Mouse (Mus musculus): ENCODE data around the gene Gpatch2. TPM values are rescaled to one million over a fixed set of nuclear protein-coding genes. Genes with fewer than 3 reads are reported as not detected.

Gpatch2 gene
- polyA plus RNA-seq, 1 experiment from 2014 or later, result 21.9 TPM

DNA sequence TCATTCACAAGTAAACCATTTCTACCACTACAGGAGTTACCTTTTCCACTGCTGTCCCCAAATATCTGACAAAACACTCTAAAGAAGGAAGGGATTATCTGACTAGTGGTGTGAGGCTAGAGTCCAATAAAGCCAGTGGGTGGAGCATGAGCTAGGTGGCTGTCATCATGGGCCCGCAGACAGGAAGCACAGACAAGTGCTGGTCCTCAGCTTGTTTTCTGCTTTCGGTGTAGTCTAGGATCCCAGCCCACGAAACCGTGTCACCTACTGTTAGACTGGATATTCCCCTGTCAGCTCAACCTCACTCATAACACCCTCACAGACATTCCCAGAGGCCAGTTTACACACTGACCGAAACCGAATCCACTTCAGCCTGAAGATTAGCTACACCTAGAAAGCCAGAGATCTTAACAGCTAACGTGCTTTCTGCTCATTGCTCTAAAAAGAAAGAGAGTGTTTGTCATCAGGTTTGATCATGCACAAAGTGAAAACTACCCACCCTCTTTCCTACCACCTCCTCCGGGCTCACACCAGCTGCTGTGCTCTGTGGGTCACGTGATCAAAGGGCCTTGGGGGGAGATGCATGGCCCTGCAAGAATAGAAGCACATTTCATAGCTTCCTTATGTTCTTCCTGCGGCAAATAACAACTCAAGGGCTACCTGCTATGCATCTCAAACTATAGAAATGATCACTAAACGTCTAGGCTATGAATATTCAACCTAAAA lies 161.8 kb downstream of the Gpatch2 start:
- no peak for ATAC-seq (ENCODE audit: low FRiP score, low TSS enrichment)
- H3K27me3 ChIP-seq (ENCODE audit: control insufficient read depth, insufficient read depth, low read length), result no peaks in the 10 kb centered on the region
- 78% methylated on average over 11 of the region's 11 CpGs for WGBS
- no peak overlapping the region for H3K27ac ChIP-seq (replicated peaks; ENCODE audit: low read depth, low read length)
- no peak overlapping the region for H3K9ac ChIP-seq (replicated peaks; ENCODE audit: low read length)
- H3K4me1 ChIP-seq (ENCODE audit: control insufficient read depth, insufficient read depth, low read length), result peaks cover 11% of the 10 kb centered on the region
- H3K4me3 ChIP-seq (replicated peaks; ENCODE audit: low read depth, low read length), result no peak overlapping the region
- no peaks in the 10 kb centered on the region for H3K9me3 ChIP-seq (ENCODE audit: control insufficient read depth, low read length)
- no peak overlapping the region for H3K4me2 ChIP-seq (ENCODE audit: low read length)
- H3K36me3 ChIP-seq (ENCODE audit: control insufficient read depth, insufficient read depth, low read length), result no peaks in the 10 kb centered on the region
- no peak for DNase-seq

DNA sequence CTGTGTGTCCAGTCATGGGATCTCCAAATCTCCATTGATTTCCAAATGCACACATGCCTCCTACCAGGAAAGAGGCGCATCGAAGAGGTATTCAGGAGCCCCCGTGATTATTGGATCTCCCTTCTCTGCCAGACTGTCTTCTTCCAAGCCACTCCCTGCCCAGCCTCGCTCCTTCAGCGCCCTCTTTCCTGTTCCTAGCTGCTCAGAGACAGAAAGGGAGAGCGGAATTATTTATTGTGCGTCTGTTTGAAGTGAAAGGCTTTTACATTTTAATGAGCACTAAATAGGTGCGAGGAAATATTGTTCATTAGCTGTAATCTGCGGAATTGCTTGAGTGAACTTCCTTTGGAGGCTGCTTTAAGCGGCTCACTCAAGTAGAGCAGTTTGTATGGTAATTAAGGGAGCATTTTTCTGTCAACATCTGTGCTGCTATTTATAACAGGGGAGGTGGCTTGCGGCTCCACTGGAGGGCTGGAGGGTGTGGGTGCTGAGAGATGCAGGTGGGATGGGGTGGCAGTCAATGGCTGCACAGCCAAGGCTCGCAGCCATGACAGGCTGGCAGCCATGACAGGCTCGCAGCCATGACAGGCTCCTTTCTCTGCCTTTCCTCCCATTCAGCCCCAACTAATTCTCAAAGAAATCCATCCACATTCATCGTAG lies 162.7 kb downstream of the Gpatch2 start:
- ATAC-seq (ENCODE audit: low FRiP score, low TSS enrichment), result no peak
- Histone ChIP-seq H3K27ac (replicated peaks; ENCODE audit: low read depth, low read length) (peak overlapping the region; percentile 61), H3K36me3 (ENCODE audit: control insufficient read depth, insufficient read depth, low read length) (no peaks in the 10 kb centered on the region), H3K4me2 (ENCODE audit: low read length) (peak overlapping the region; percentile 24), H3K4me3 (replicated peaks; ENCODE audit: low read depth, low read length) (no peak overlapping the region), H3K27me3 (ENCODE audit: control insufficient read depth, insufficient read depth, low read length) (no peaks in the 10 kb centered on the region), H3K4me1 (ENCODE audit: control insufficient read depth, insufficient read depth, low read length) (peaks cover 11% of the 10 kb centered on the region), H3K9me3 (ENCODE audit: control insufficient read depth, low read length) (no peaks in the 10 kb centered on the region), H3K9ac (replicated peaks; ENCODE audit: low read length) (no peak overlapping the region)
- 47% methylated on average over 14 of the region's 14 CpGs for WGBS
- peak; percentile 45 for DNase-seq

DNA sequence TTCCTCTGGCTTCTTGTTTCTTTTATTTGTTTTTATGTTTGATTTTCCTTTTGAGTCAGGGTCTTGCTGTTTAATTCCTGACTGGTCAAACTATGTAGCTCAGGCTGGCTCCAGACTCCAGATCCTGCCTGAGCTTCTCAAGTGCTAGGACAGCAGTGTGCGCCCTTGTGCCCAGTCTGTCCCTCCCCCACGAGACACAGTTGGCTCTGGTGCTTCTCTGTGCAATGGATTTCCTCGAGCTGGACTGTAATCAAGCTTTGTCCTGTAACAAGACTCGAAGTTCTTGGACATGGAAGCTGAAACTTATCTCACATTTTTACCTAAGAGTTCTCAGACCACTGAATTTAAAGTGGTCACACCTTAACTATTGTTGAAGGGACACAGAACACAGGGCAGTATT lies 174.2 kb downstream of the Gpatch2 start:
- no peak overlapping the region for H3K4me2 ChIP-seq (ENCODE audit: low read length)
- ATAC-seq (ENCODE audit: low FRiP score, low TSS enrichment), result no peak
- H3K4me3 ChIP-seq (replicated peaks; ENCODE audit: low read depth, low read length), result no peak overlapping the region
- no peaks in the 10 kb centered on the region for H3K27me3 ChIP-seq (ENCODE audit: control insufficient read depth, insufficient read depth, low read length)
- H3K4me1 ChIP-seq (ENCODE audit: control insufficient read depth, insufficient read depth, low read length), result no peaks in the 10 kb centered on the region
- no peaks in the 10 kb centered on the region for H3K9me3 ChIP-seq (ENCODE audit: control insufficient read depth, low read length)
- H3K36me3 ChIP-seq (ENCODE audit: control insufficient read depth, insufficient read depth, low read length), result no peaks in the 10 kb centered on the region
- no peak overlapping the region for H3K27ac ChIP-seq (replicated peaks; ENCODE audit: low read depth, low read length)
- WGBS, result 86% methylated on average over 4 of the region's 4 CpGs
- DNase-seq, result no peak
- no peak overlapping the region for H3K9ac ChIP-seq (replicated peaks; ENCODE audit: low read length)

DNA sequence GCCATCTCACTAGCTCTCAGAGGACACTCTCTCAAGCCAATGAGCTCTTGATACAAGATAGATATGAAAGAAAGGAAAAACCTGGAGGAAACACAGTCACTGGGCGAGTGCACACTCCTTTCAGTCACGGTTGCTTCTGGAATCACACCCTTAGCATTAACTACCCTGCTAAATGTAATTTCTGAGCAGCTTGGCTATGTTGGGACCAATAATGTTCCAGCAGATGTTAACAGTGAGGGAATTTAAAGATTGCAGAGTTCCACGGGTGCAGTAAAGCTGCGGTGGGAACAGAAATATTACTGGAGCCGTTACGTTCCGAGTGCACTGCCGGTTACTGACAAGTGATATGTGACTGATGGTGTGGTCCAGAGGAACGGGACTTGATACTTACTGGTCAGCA lies 185.5 kb downstream of the Gpatch2 start:
- WGBS, result 94% methylated on average over 9 of the region's 9 CpGs
- DNase-seq (no peak), ATAC-seq (ENCODE audit: low FRiP score, low TSS enrichment) (no peak)
- Histone ChIP-seq H3K4me2 (ENCODE audit: low read length) (no peak overlapping the region), H3K27me3 (ENCODE audit: control insufficient read depth, insufficient read depth, low read length) (no peaks in the 10 kb centered on the region), H3K4me3 (replicated peaks; ENCODE audit: low read depth, low read length) (no peak overlapping the region), H3K9me3 (ENCODE audit: control insufficient read depth, low read length) (no peaks in the 10 kb centered on the region), H3K27ac (replicated peaks; ENCODE audit: low read depth, low read length) (no peak overlapping the region), H3K4me1 (ENCODE audit: control insufficient read depth, insufficient read depth, low read length) (no peaks in the 10 kb centered on the region), H3K9ac (replicated peaks; ENCODE audit: low read length) (no peak overlapping the region), H3K36me3 (ENCODE audit: control insufficient read depth, insufficient read depth, low read length) (no peaks in the 10 kb centered on the region)

Other genes starting within 250 kb of the Gpatch2 start
- 0.12 TPM in 1 of 2 replicates, not detected in the other for gene D1Pas1, start 248.1 kb upstream of the Gpatch2 start, polyA plus RNA-seq (2014; fragmentation: Nextera tagmentation; extraction: Ambion mirVana)
- 1.2 and 1.5 TPM in 2 replicates for gene Spata17, start within 50 bp of the Gpatch2 start, polyA plus RNA-seq (2014; fragmentation: Nextera tagmentation; extraction: Ambion mirVana)